Mouse (Mus musculus): Measurements from ENCODE around the gene Vps25.

- no peak for TF ChIP-seq USF1 (IDR thresholded peaks at IDR 0.05; ENCODE audit: low read depth, low read length)
- no peak for TF ChIP-seq E2F4 (IDR thresholded peaks at IDR 0.05; ENCODE audit: insufficient replicate concordance, low read depth, low read length)
- TF ChIP-seq CTCF (conservative IDR thresholded peaks at IDR 0.05 in 1 of 2, IDR thresholded peaks at IDR 0.05 in 1 of 2; ENCODE audit: low read depth in 2 of 2, low read length in 2 of 2), result no peak
Observed at GRCm38 (mm10) chr11:101264954-101265471, 11.5 kb downstream of the Vps25 start.

Measured in CH12.LX (cell line).